Mouse (Mus musculus) olfactory bulb, adult 2 months (tissue): ENCODE data around the gene Kcnj11. TPM values are rescaled to one million over a fixed set of nuclear protein-coding genes. Genes with fewer than 3 reads are reported as not detected.

ENCODE experiments used
- H3K27ac ChIP-seq: fragments of 200-500 bp; 2 replicates; pipeline ENCODE4 v1.5.1; 2012; ENCODE audit warnings: low read depth, low read length; ENCODE audit not compliant: insufficient read depth
- H3K4me1 ChIP-seq: fragments of 200-500 bp; 2 replicates; pipeline ENCODE4 v1.6.1; 2012; ENCODE audit warnings: low read length; ENCODE audit not compliant: control insufficient read depth, insufficient read depth
- H3K4me3 ChIP-seq: fragments of 200-500 bp; 2 replicates; pipeline ENCODE4 v1.5.1; 2012; ENCODE audit warnings: mild to moderate bottlenecking, low read depth, low read length, moderate library complexity; ENCODE audit not compliant: insufficient read depth
- CTCF ChIP-seq: fragments of 200-500 bp; IDR thresholded peaks from 2 replicates; pipeline ENCODE4 v1.5.1; 2012; ENCODE audit warnings: low read depth, mild to moderate bottlenecking, low read length, moderate library complexity; ENCODE audit not compliant: insufficient read depth
- POLR2A ChIP-seq: fragments of 200-500 bp; IDR thresholded peaks from 2 replicates; pipeline ENCODE4 v1.6.1; 2012; ENCODE audit warnings: mild to moderate bottlenecking, low read depth, low read length, moderate library complexity; ENCODE audit not compliant: insufficient read depth
- WGBS: fragments of 180-500 bp; shearing (Covaris S2); methylation state at CpG from one replicate; pipeline ENCODE4 v1.1.7; 2018; 5-methylcytosine and 5-hydroxymethylcytosine counted together
- polyA plus RNA-seq: library from polyadenylated mRNA; stranded (reverse); fragments of >200 nt; gene quantifications from 2 replicates; pipeline ENCODE4 v1.2.4, GENCODE M21; 2012; ENCODE audit warnings: low replicate concordance; ENCODE audit not compliant: missing spikeins, insufficient read depth, insufficient read length

Gene Kcnj11
- polyA plus RNA-seq, 1 experiment, result not detected

GRCm38 (mm10) chr7:46130723-46131122, 30.2 kb upstream of the Kcnj11 start:
- TF ChIP-seq CTCF (no peak), POLR2A (no peak)
- no peak overlapping the region for H3K27ac ChIP-seq
- no peak overlapping the region for H3K4me3 ChIP-seq
- H3K4me1 ChIP-seq, result peaks cover 41% of the 10 kb centered on the region
- 73% methylated on average over 7 of the region's 7 CpGs for WGBS

GRCm38 (mm10) chr7:46129463-46130179, 29.1 kb upstream of the Kcnj11 start:
- no peak overlapping the region for H3K4me3 ChIP-seq
- 52% methylated on average over 7 of the region's 7 CpGs for WGBS
- peaks cover 41% of the 10 kb centered on the region for H3K4me1 ChIP-seq
- TF ChIP-seq POLR2A (no peak), CTCF (no peak)
- no peak overlapping the region for H3K27ac ChIP-seq

GRCm38 (mm10) chr7:46128196-46128595, 27.6 kb upstream of the Kcnj11 start:
- H3K27ac ChIP-seq, result no peak overlapping the region
- H3K4me1 ChIP-seq, result peaks cover 34% of the 10 kb centered on the region
- no peak for TF ChIP-seq POLR2A
- no peak for TF ChIP-seq CTCF
- 20% methylated on average over 7 of the region's 7 CpGs for WGBS
- no peak overlapping the region for H3K4me3 ChIP-seq

GRCm38 (mm10) chr7:46125340-46125739, 24.8 kb upstream of the Kcnj11 start:
- Histone ChIP-seq H3K27ac (no peak overlapping the region), H3K4me3 (no peak overlapping the region), H3K4me1 (peaks cover 15% of the 10 kb centered on the region)
- TF ChIP-seq CTCF (no peak), POLR2A (no peak)
- 95% methylated on average over 11 of the region's 11 CpGs for WGBS

GRCm38 (mm10) chr7:46124460-46124859, 23.9 kb upstream of the Kcnj11 start:
- Histone ChIP-seq H3K4me3 (no peak overlapping the region), H3K4me1 (peaks cover 11% of the 10 kb centered on the region), H3K27ac (no peak overlapping the region)
- TF ChIP-seq CTCF (no peak), POLR2A (no peak)
- WGBS, result 74% methylated on average over 6 of the region's 6 CpGs

- no peak for TF ChIP-seq CTCF
- TF ChIP-seq POLR2A, result no peak
- Histone ChIP-seq H3K4me3 (no peak overlapping the region), H3K4me1 (peaks cover 3% of the 10 kb centered on the region), H3K27ac (no peak overlapping the region)
- 79% methylated on average over 4 of the region's 4 CpGs for WGBS
These were observed 22.4 kb upstream of the Kcnj11 start for GRCm38 (mm10) chr7:46122964-46123363.

- H3K4me3 ChIP-seq, result no peak overlapping the region
- no peak overlapping the region for H3K27ac ChIP-seq
- TF ChIP-seq CTCF, result no peak
- TF ChIP-seq POLR2A, result no peak
- H3K4me1 ChIP-seq, result no peaks in the 10 kb centered on the region
- WGBS, result 96% methylated on average over 16 of the region's 16 CpGs
These were observed 16.5 kb upstream of the Kcnj11 start for GRCm38 (mm10) chr7:46117035-46117434.

- H3K4me3 ChIP-seq, result no peak overlapping the region
- TF ChIP-seq CTCF, result no peak
- no peak for TF ChIP-seq POLR2A
- no peaks in the 10 kb centered on the region for H3K4me1 ChIP-seq
- 73% methylated on average over 10 of the region's 10 CpGs for WGBS
- H3K27ac ChIP-seq, result no peak overlapping the region
These were observed 15.6 kb upstream of the Kcnj11 start for GRCm38 (mm10) chr7:46116118-46116581.

GRCm38 (mm10) chr7:46113435-46113834, 12.9 kb upstream of the Kcnj11 start:
- TF ChIP-seq POLR2A (no peak), CTCF (no peak)
- WGBS, result 73% methylated on average over 3 of the region's 3 CpGs
- no peak overlapping the region for H3K27ac ChIP-seq
- no peaks in the 10 kb centered on the region for H3K4me1 ChIP-seq
- H3K4me3 ChIP-seq, result no peak overlapping the region

- Histone ChIP-seq H3K27ac (no peak overlapping the region), H3K4me1 (no peaks in the 10 kb centered on the region), H3K4me3 (no peak overlapping the region)
- TF ChIP-seq CTCF (no peak), POLR2A (no peak)
- WGBS, result 76% methylated on average over 6 of the region's 6 CpGs
These were observed 11.4 kb upstream of the Kcnj11 start for GRCm38 (mm10) chr7:46111938-46112337.
